Mouse (Mus musculus): ENCODE data around the gene Sik3.

DNA sequence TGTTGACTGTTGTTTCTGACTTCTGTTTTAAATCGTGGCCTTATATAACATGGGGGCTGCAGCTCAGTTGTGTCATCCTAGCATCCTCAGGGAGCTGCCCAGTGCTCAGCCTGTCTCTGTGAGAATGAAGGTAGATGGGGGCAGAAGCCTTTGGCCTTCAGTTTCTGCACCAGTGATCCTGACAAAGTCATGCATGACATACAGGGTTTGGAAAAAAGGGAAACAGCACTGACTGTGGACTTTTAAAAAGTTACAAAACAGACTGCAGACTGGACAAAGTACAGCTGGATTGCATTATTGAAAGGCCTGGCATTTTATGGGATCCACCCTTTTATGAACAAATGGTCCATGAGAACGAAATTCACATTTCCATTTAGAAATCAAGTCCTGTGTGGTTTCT is 113.7 kb downstream of the Sik3 start:
- no peak for TF ChIP-seq CTCF (IDR thresholded peaks at IDR 0.05)
- TF ChIP-seq EP300 (IDR thresholded peaks at IDR 0.05), result no peak

Measured in lung, postnatal 0 days (tissue).